Mouse (Mus musculus): ENCODE results near the gene Tenm2. TPM values are rescaled to one million over a fixed set of nuclear protein-coding genes. Genes with fewer than 3 reads are reported as not detected.

Gene Tenm2
- polyA plus RNA-seq, 1 experiment from 2014 or later: 0.28 TPM

DNA sequence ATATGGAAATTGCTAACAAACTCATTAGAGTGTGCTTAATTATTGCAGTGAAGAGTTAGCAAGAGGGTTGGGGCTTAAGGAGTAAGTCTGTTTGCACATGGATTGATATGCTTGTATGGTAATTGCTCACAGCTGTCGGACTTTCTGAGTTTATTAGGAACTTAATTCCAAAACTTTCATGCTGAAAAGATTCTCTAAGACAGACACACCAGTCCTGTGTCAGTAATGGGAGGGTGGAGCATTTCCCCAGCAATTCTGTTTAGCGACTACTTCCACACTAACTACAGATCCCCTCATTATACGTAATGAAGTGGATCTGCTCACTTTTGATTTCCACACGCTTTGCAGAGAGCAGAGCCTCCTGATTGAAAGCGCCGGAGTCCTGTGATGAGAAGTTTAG is 622.0 kb downstream of the Tenm2 start:
- no peaks in the 10 kb centered on the region for H3K4me1 ChIP-seq (ENCODE audit: insufficient read depth)
- DNase-seq: no peak
- no peaks in the 10 kb centered on the region for H3K9me3 ChIP-seq (ENCODE audit: low read depth, low read length)
- H3K27ac ChIP-seq (ENCODE audit: low read depth): no peak overlapping the region
- H3K9ac ChIP-seq: no peak overlapping the region
- no peak overlapping the region for H3K4me3 ChIP-seq (ENCODE audit: low read depth, low read length)
- WGBS: 87% methylated on average over 6 of the region's 6 CpGs
- no peak for TF ChIP-seq CTCF (IDR thresholded peaks at IDR 0.05; ENCODE audit: low read depth)
- no peak for ATAC-seq (ENCODE audit: insufficient read depth)
- H3K27me3 ChIP-seq (ENCODE audit: insufficient read depth, low read length): no peaks in the 10 kb centered on the region
- H3K36me3 ChIP-seq (ENCODE audit: insufficient read depth): no peaks in the 10 kb centered on the region
- H3K4me2 ChIP-seq: no peak overlapping the region

DNA sequence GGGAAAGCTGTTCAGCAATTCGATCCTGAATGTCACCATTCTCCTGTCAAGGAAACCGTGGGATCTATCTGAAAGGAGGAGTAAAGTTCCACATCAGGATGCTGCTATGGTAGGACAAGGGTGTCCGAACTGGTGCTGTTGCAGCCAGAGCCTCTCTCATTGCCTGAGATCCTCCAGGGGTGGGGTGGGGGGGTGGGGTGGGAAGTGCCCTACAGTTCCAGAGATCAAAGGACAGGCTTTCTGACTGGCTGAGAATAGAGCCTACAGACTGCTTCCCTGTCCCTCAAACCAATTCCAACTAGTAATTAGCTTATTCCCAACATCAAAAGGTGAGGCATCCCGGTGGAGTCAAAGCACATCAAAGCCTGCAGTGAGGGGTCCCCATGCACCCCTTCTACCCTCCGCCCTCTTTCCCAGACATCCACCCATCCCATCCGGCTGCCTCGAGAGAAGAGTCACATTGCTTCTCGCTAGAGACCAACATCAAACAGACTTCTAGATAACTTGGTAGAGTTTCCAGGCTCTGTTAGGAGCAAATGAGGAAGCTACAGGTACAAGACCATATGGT is 630.9 kb downstream of the Tenm2 start:
- Histone ChIP-seq H3K9me3 (ENCODE audit: low read depth, low read length) (no peaks in the 10 kb centered on the region), H3K27ac (ENCODE audit: low read depth) (no peak overlapping the region), H3K27me3 (ENCODE audit: insufficient read depth, low read length) (no peaks in the 10 kb centered on the region), H3K4me3 (ENCODE audit: low read depth, low read length) (no peak overlapping the region), H3K9ac (no peak overlapping the region), H3K4me2 (no peak overlapping the region), H3K36me3 (ENCODE audit: insufficient read depth) (no peaks in the 10 kb centered on the region), H3K4me1 (ENCODE audit: insufficient read depth) (no peaks in the 10 kb centered on the region)
- no peak for TF ChIP-seq CTCF (IDR thresholded peaks at IDR 0.05; ENCODE audit: low read depth)
- no peak for ATAC-seq (ENCODE audit: insufficient read depth)
- DNase-seq: no peak
- 43% methylated on average over 8 of the region's 8 CpGs for WGBS

DNA sequence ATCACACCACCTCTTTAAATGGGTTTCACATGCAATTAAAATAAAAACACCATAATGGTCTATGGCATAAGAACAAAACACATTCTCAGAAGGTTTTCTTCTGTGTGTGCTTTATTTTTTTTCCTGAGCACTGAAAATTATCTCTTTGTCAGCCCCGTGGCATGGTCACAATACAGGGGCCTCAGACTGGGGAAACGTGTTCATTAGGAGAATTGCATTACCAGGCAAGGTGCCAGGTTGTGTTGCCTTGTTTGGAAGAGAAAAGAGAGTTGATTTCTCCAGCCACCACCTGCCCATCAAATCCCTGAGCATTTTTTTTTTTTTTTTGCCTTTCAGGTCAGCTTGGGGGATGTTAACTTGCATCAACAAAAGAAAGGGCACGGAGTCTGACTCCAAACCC is 631.5 kb downstream of the Tenm2 start:
- TF ChIP-seq CTCF (IDR thresholded peaks at IDR 0.05; ENCODE audit: low read depth): no peak
- WGBS: 63% methylated on average over 3 of the region's 3 CpGs

DNA sequence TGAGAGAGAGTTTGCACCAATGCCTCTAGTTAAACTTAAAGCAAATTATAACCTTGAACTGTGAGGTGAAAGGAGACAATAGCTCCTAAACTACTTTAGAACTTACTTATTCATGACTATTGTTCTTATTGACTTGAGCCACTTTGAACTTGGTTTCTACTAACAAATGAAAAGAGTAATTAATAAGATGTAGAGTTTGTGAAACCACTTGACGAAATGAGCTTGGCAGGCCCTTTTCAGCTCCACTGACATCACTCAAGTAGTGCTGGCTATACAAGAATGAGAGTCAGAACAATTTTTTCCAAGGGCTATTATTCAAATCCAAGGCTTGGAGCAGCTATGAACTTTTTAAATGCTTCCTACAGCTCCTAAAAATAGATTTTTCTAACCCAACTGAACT is 643.3 kb downstream of the Tenm2 start:
- no peak overlapping the region for H3K9ac ChIP-seq
- no peaks in the 10 kb centered on the region for H3K27me3 ChIP-seq (ENCODE audit: insufficient read depth, low read length)
- H3K27ac ChIP-seq (ENCODE audit: low read depth): no peak overlapping the region
- ATAC-seq (ENCODE audit: insufficient read depth) (no peak), DNase-seq (no peak)
- no peak overlapping the region for H3K4me2 ChIP-seq
- no peaks in the 10 kb centered on the region for H3K9me3 ChIP-seq (ENCODE audit: low read depth, low read length)
- WGBS: 48% methylated on average over 1 of the region's 1 CpGs
- H3K4me1 ChIP-seq (ENCODE audit: insufficient read depth): no peaks in the 10 kb centered on the region
- TF ChIP-seq CTCF (IDR thresholded peaks at IDR 0.05; ENCODE audit: low read depth): no peak
- no peak overlapping the region for H3K4me3 ChIP-seq (ENCODE audit: low read depth, low read length)
- no peaks in the 10 kb centered on the region for H3K36me3 ChIP-seq (ENCODE audit: insufficient read depth)

More for the DNA sequence above, 631.5 kb downstream of the Tenm2 start:
- Histone ChIP-seq H3K27ac (ENCODE audit: low read depth) (no peak overlapping the region), H3K9ac (no peak overlapping the region), H3K4me2 (no peak overlapping the region), H3K36me3 (ENCODE audit: insufficient read depth) (no peaks in the 10 kb centered on the region), H3K27me3 (ENCODE audit: insufficient read depth, low read length) (no peaks in the 10 kb centered on the region), H3K4me3 (ENCODE audit: low read depth, low read length) (no peak overlapping the region), H3K4me1 (ENCODE audit: insufficient read depth) (no peaks in the 10 kb centered on the region), H3K9me3 (ENCODE audit: low read depth, low read length) (no peaks in the 10 kb centered on the region)
- DNase-seq: peak; percentile 8
- no peak for ATAC-seq (ENCODE audit: insufficient read depth)

DNA sequence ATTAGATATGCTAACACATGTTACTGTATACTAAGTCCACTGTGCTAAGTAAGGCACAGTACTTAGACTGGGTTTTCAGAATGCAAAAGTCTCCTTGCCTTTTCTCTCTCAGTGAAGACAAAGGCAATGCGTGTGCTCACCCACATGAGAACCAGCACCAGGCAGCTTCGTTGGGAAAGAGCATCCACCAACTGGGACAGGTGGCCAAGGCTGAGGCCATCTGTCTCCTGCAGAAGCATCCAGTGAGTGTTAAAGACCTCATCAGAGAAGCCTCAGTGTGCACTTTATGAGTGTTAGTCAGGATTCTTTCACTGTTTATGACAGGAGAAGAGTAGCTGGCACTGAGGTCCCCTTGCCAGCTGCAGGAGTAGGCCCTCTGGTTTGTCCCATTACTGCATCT is 669.6 kb downstream of the Tenm2 start:
- Histone ChIP-seq H3K27ac (ENCODE audit: low read depth) (no peak overlapping the region), H3K9ac (no peak overlapping the region), H3K27me3 (ENCODE audit: insufficient read depth, low read length) (no peaks in the 10 kb centered on the region), H3K4me1 (ENCODE audit: insufficient read depth) (no peaks in the 10 kb centered on the region), H3K36me3 (ENCODE audit: insufficient read depth) (no peaks in the 10 kb centered on the region), H3K4me2 (no peak overlapping the region), H3K4me3 (ENCODE audit: low read depth, low read length) (no peak overlapping the region), H3K9me3 (ENCODE audit: low read depth, low read length) (no peaks in the 10 kb centered on the region)
- no peak for TF ChIP-seq CTCF (IDR thresholded peaks at IDR 0.05; ENCODE audit: low read depth)
- ATAC-seq (ENCODE audit: insufficient read depth) (no peak), DNase-seq (no peak)
- WGBS: 66% methylated on average over 2 of the region's 2 CpGs

DNA sequence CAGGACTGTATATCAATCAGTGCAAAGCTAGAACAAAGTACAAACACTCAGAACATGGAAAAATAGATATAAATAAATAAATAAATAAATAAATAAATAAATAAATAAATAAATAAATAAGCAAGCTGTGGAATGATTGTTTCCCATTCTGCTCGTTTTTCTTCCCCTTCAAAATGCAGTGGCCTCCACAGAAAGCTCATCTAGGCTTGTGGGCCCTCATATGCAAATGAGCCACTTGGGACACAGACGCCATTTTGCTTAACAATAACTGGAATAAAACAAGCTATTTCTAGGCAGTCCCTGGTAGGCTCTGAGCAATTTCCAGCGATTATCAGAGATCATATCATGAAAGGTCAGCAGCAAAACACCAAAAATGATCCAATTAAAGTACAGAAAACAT is 672.9 kb downstream of the Tenm2 start:
- no peak for ATAC-seq (ENCODE audit: insufficient read depth)
- no peak for DNase-seq
- Histone ChIP-seq H3K4me1 (ENCODE audit: insufficient read depth) (no peaks in the 10 kb centered on the region), H3K4me3 (ENCODE audit: low read depth, low read length) (no peak overlapping the region), H3K4me2 (no peak overlapping the region), H3K27ac (ENCODE audit: low read depth) (no peak overlapping the region), H3K36me3 (ENCODE audit: insufficient read depth) (no peaks in the 10 kb centered on the region), H3K27me3 (ENCODE audit: insufficient read depth, low read length) (no peaks in the 10 kb centered on the region), H3K9me3 (ENCODE audit: low read depth, low read length) (no peaks in the 10 kb centered on the region), H3K9ac (no peak overlapping the region)
- TF ChIP-seq CTCF (IDR thresholded peaks at IDR 0.05; ENCODE audit: low read depth): no peak
- WGBS: 63% methylated on average over 3 of the region's 3 CpGs

DNA sequence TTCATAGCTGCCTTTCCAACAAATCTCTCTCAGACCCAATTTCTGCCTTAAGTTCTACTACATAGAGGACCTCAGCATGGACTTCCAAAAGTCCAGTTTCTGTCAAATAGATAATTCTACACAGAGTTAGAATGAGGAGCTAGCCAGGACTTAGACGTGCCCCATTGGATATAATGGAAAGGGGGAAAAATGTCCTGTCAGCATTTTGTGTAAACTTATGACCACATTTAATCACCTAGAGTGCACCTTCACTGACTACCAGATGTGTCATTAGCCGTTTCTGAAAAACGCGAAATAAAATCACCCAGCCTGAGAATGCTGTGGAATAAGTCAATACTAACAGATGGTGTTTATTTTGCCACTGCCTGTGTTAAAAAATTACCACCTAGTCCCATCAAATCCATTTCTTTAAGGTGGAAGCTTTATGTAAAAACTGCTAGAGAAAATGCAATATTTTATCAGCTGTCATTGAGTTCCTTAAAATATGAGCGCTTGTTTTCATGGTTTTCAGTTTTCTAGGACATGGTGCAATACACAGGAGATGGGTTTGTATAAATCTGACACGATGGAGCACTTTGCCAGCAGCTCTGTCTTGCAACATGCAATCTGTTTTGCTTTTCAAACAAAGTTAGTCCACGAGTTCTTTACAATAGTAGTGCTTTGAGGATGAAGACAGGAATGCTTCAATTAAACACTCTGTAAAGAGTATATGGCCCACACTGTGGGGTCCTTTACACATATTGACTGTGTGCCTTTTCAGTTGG is 674.8 kb downstream of the Tenm2 start:
- TF ChIP-seq CTCF (IDR thresholded peaks at IDR 0.05; ENCODE audit: low read depth): no peak
- H3K9ac ChIP-seq: no peak overlapping the region
- H3K9me3 ChIP-seq (ENCODE audit: low read depth, low read length): no peaks in the 10 kb centered on the region
- 69% methylated on average over 7 of the region's 7 CpGs for WGBS
- no peaks in the 10 kb centered on the region for H3K36me3 ChIP-seq (ENCODE audit: insufficient read depth)
- DNase-seq (no peak), ATAC-seq (ENCODE audit: insufficient read depth) (no peak)
- H3K27me3 ChIP-seq (ENCODE audit: insufficient read depth, low read length): no peaks in the 10 kb centered on the region
- H3K4me2 ChIP-seq: no peak overlapping the region
- no peak overlapping the region for H3K27ac ChIP-seq (ENCODE audit: low read depth)
- no peaks in the 10 kb centered on the region for H3K4me1 ChIP-seq (ENCODE audit: insufficient read depth)
- H3K4me3 ChIP-seq (ENCODE audit: low read depth, low read length): no peak overlapping the region
